Mouse (Mus musculus): Measurements from ENCODE around the gene Clic1. TPM values are rescaled to one million over a fixed set of nuclear protein-coding genes. Genes with fewer than 3 reads are reported as not detected.
A peak's percentile ranks its signal among the peaks of the same experiment; 100 is the strongest.

Clic1 gene
- polyA plus RNA-seq, 1 experiment from 2014 or later, result 102 TPM

- no peak overlapping the region for H3K9ac ChIP-seq
- 93% methylated on average over 8 of the region's 8 CpGs for WGBS
- H3K4me3 ChIP-seq, result no peak overlapping the region
- H3K36me3 ChIP-seq, result peaks cover 6% of the 10 kb centered on the region; the same call in 1 of the 2 replicates
- H3K27me3 ChIP-seq, result no peaks in the 10 kb centered on the region
- no peak overlapping the region for H3K4me2 ChIP-seq
- H3K27ac ChIP-seq, result no peak overlapping the region
- no peak for ATAC-seq (ENCODE audit: low FRiP score)
- no peaks in the 10 kb centered on the region for H3K9me3 ChIP-seq
- peaks cover 22% of the 10 kb centered on the region for H3K4me1 ChIP-seq (replicated peaks)
Observed at GRCm38 (mm10) chr17:35022541-35023060, 27.2 kb upstream of the Clic1 start.

DNA sequence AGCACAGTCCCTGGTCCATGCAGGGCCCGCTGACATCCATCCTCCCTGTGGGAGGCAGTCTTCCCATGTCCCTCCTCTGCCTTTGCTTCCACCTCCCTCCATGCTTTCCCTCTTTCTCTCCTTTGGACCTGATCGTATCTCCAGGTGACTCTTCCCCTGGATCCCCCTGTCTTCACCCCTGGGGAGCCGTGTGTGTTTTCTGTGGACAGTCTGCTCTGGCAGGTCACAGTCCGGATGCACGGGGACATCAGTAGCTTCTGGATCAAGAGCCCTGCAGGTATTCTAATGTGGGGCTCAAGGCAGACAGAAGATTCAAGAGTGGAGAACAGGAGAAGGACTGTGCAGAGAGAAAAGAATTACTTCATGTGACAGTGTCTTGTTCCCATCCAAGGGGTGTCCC lies 26.5 kb upstream of the Clic1 start:
- Histone ChIP-seq H3K9me3 (no peaks in the 10 kb centered on the region), H3K36me3 (0 out of 2 replicates have a peak, but pooled peaks cover 3% of the 10 kb centered on the region), H3K4me2 (no peak overlapping the region), H3K27me3 (no peaks in the 10 kb centered on the region), H3K27ac (no peak overlapping the region), H3K4me3 (no peak overlapping the region), H3K4me1 (replicated peaks) (peaks cover 24% of the 10 kb centered on the region), H3K9ac (no peak overlapping the region)
- 86% methylated on average over 5 of the region's 5 CpGs for WGBS
- no peak for ATAC-seq (ENCODE audit: low FRiP score)

DNA sequence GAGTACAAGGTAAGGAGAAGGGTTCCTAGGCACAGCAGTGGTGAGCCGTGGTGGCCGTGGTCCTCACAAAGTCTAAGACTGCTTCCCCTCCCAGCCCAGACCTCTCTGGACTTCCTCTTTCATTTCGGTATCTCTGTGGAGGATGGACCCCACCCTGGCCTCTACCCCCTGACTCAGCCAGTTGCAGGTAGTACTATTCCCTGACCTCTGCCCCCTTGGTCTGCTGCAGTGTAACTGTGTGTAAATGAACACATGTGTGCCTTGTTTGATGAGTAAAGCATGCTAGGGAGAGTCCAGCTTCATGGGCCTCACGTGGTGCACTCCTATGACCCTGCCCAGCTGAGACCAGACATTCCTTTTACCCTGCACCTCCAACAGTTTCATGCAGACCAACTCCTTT lies 26.0 kb upstream of the Clic1 start:
- Histone ChIP-seq H3K27me3 (no peaks in the 10 kb centered on the region), H3K9ac (no peak overlapping the region), H3K27ac (no peak overlapping the region), H3K4me2 (no peak overlapping the region), H3K4me1 (replicated peaks) (peaks cover 24% of the 10 kb centered on the region), H3K36me3 (0 out of 2 replicates have a peak, but pooled peaks cover under 1% of the 10 kb centered on the region), H3K9me3 (no peaks in the 10 kb centered on the region), H3K4me3 (no peak overlapping the region)
- whole genome bisulfite sequencing, result 79% methylated on average over 4 of the region's 4 CpGs
- no peak for ATAC-seq (ENCODE audit: low FRiP score)

DNA sequence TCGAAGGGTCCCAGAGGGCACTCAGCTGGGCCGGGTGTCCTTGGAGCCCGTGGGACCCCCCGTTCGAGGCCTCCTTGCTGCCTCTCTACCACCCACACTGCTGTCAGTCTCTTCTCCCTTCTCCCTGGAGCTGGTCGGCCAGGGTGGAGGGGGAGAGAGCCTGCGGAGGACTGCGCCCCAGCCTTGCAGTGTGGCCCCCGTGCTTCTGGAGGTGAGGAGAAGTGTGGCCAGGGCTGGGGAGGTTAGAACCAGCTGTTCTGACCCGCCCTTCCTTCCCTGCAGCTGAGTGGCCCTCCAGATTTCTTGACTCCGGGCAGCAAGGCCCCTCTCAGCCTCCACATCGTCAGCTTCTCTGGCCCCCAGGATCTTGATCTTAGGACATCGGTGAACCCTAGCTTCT lies 25.5 kb upstream of the Clic1 start:
- WGBS, result 79% methylated on average over 12 of the region's 13 CpGs

GRCm38 (mm10) chr17:35024691-35025488 lies 24.9 kb upstream of the Clic1 start:
- H3K4me3 ChIP-seq, result no peak overlapping the region
- H3K9ac ChIP-seq, result no peak overlapping the region
- 73% methylated on average over 5 of the region's 10 CpGs for WGBS
- H3K27me3 ChIP-seq, result no peaks in the 10 kb centered on the region
- peaks cover 30% of the 10 kb centered on the region for H3K4me1 ChIP-seq (replicated peaks)
- H3K27ac ChIP-seq, result no peak overlapping the region
- H3K36me3 ChIP-seq, result no peaks in the 10 kb centered on the region
- no peak overlapping the region for H3K4me2 ChIP-seq
- no peaks in the 10 kb centered on the region for H3K9me3 ChIP-seq
- ATAC-seq (ENCODE audit: low FRiP score), result no peak

More for the DNA sequence above, 25.5 kb upstream of the Clic1 start:
- H3K27me3 ChIP-seq, result no peaks in the 10 kb centered on the region
- no peaks in the 10 kb centered on the region for H3K36me3 ChIP-seq
- H3K9ac ChIP-seq, result no peak overlapping the region
- H3K4me3 ChIP-seq, result no peak overlapping the region
- H3K9me3 ChIP-seq, result no peaks in the 10 kb centered on the region
- no peak overlapping the region for H3K4me2 ChIP-seq
- peaks cover 24% of the 10 kb centered on the region for H3K4me1 ChIP-seq (replicated peaks)
- no peak for ATAC-seq (ENCODE audit: low FRiP score)
- H3K27ac ChIP-seq, result no peak overlapping the region

- Histone ChIP-seq H3K4me1 (replicated peaks) (peaks cover 33% of the 10 kb centered on the region), H3K27me3 (0 out of 2 replicates have a peak, but pooled peaks cover 1% of the 10 kb centered on the region), H3K36me3 (no peaks in the 10 kb centered on the region), H3K4me3 (no peak overlapping the region), H3K27ac (no peak overlapping the region; the same call in 1 of the 2 replicates), H3K4me2 (no peak overlapping the region), H3K9ac (no peak overlapping the region), H3K9me3 (no peaks in the 10 kb centered on the region)
- no peak for ATAC-seq (ENCODE audit: low FRiP score)
- 79% methylated on average over 4 of the region's 5 CpGs for WGBS
Observed at GRCm38 (mm10) chr17:35026206-35026605, 23.6 kb upstream of the Clic1 start.

- peaks cover 27% of the 10 kb centered on the region for H3K4me1 ChIP-seq (replicated peaks)
- 28% methylated on average over 13 of the region's 13 CpGs for WGBS
- peak within 1 kb of the TSS; percentile 73 for H3K27ac ChIP-seq
- H3K36me3 ChIP-seq, result no peaks in the 10 kb centered on the region
- 0 out of 2 replicates have a peak, but pooled peaks cover 3% of the 10 kb centered on the region for H3K27me3 ChIP-seq
- 0 out of 2 replicates have a peak within 1 kb of the TSS, but pooled peaks have one; percentile 6 for H3K4me2 ChIP-seq
- H3K9ac ChIP-seq, result peak within 1 kb of the TSS; percentile 43
- no peaks in the 10 kb centered on the region for H3K9me3 ChIP-seq
- peak; percentile 63 for ATAC-seq (ENCODE audit: low FRiP score)
- H3K4me3 ChIP-seq, result no peak within 1 kb of the TSS
Observed at GRCm38 (mm10) chr17:35027277-35028068, 22.3 kb upstream of the Clic1 start, which contains the start of gene Sapcd1. TSS of gene Sapcd1 (minus strand) at chr17:35028016.

- ATAC-seq (ENCODE audit: low FRiP score), result no peak
- H3K4me3 ChIP-seq, result no peak overlapping the region
- H3K36me3 ChIP-seq, result no peaks in the 10 kb centered on the region
- H3K4me2 ChIP-seq, result no peak overlapping the region
- peaks cover 27% of the 10 kb centered on the region for H3K4me1 ChIP-seq (replicated peaks)
- H3K9ac ChIP-seq, result no peak overlapping the region
- no peaks in the 10 kb centered on the region for H3K9me3 ChIP-seq
- H3K27me3 ChIP-seq, result 0 out of 2 replicates have a peak, but pooled peaks cover 3% of the 10 kb centered on the region
- H3K27ac ChIP-seq, result no peak overlapping the region
- WGBS, result 94% methylated on average over 2 of the region's 2 CpGs
Observed at GRCm38 (mm10) chr17:35028315-35028714, 21.5 kb upstream of the Clic1 start.

GRCm38 (mm10) chr17:35029691-35030532 lies 19.9 kb upstream of the Clic1 start:
- ATAC-seq (ENCODE audit: low FRiP score), result 0 out of 2 replicates have a peak, but pooled peaks have one; percentile 52
- Histone ChIP-seq H3K36me3 (no peaks in the 10 kb centered on the region), H3K4me2 (peak overlapping the region; percentile 47), H3K9ac (peak overlapping the region; percentile 63), H3K4me3 (peak overlapping the region; percentile 10; the same call in 1 of the 2 replicates), H3K27ac (no peak overlapping the region), H3K9me3 (no peaks in the 10 kb centered on the region), H3K27me3 (0 out of 2 replicates have a peak, but pooled peaks cover 3% of the 10 kb centered on the region), H3K4me1 (replicated peaks) (peaks cover 27% of the 10 kb centered on the region)
- WGBS, result 25% methylated on average over 19 of the region's 19 CpGs

DNA sequence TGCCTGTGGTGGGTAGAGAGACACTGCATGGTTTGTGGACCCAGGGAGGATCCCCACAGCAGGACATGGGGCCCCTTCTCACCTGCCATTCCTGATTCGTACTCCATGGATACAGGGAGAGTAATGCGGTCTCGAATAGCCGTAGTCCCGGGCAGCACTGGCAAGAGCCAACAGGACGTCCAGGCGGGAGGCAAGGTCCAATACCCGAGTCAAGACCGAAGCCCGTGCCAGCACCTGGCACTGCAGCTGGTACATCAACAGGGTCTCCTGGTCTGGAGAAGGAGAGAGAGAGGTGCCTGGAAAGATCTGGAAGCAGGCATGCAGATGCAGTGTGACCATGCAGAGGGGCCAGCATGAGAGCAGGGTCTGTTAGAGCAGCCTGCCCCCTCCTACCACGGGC lies 18.5 kb upstream of the Clic1 start:
- H3K4me1 ChIP-seq (replicated peaks), result peaks cover 23% of the 10 kb centered on the region
- H3K36me3 ChIP-seq, result no peaks in the 10 kb centered on the region
- H3K4me2 ChIP-seq, result no peak overlapping the region
- no peak overlapping the region for H3K4me3 ChIP-seq
- no peak for ATAC-seq (ENCODE audit: low FRiP score)
- H3K27me3 ChIP-seq, result 0 out of 2 replicates have a peak, but pooled peaks cover 3% of the 10 kb centered on the region
- H3K27ac ChIP-seq, result no peak overlapping the region
- H3K9me3 ChIP-seq, result no peaks in the 10 kb centered on the region
- 94% methylated on average over 11 of the region's 11 CpGs for WGBS
- H3K9ac ChIP-seq, result no peak overlapping the region

DNA sequence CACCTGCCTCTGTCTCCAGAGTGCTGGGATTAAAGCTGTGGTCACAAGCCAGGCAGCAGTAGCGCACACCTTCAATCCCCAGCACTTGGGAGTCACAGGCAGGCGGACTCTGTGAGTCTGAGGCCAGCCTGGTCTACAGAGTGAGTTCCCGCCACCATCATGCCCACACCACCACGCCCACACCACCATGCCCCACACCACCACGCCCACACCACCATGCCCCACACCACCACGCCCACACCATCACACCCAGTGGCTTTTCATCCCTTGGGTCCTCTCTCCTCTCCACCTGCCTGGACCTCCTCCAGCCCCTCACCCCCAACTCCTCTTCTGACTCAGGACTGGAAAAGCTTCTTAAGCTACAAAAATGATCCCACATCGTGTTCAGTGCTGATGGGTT lies 17.9 kb upstream of the Clic1 start:
- no peak overlapping the region for H3K4me2 ChIP-seq
- no peaks in the 10 kb centered on the region for H3K36me3 ChIP-seq
- no peak overlapping the region for H3K4me3 ChIP-seq
- WGBS, result 93% methylated on average over 7 of the region's 7 CpGs
- no peak overlapping the region for H3K9ac ChIP-seq
- no peaks in the 10 kb centered on the region for H3K9me3 ChIP-seq
- 0 out of 2 replicates have a peak, but pooled peaks cover 3% of the 10 kb centered on the region for H3K27me3 ChIP-seq
- H3K4me1 ChIP-seq (replicated peaks), result peaks cover 20% of the 10 kb centered on the region
- no peak for ATAC-seq (ENCODE audit: low FRiP score)
- H3K27ac ChIP-seq, result no peak overlapping the region
